27 mouse cellular contexts compared by ENCODE assay signal in genomic region chr15:11459306-11459705, GRCm38 (mm10).
"Had no signal": no experiment of that assay in that cellular context is flagged by ENCODE, and none has a peak within 500 bp of the region (broad histone marks: within the 10 kb centered on the region; RNA-seq: fewer than 3 reads in every experiment).

No protein-coding gene starts in this region.

- H3K4me3 ChIP-seq: limb, embryonic 10.5 days; limb, embryonic 12.5 days; limb, embryonic 13.5 days; limb, embryonic 15.5 days; liver, embryonic 12.5 days; liver, embryonic 13.5 days; liver, embryonic 15.5 days; lung, embryonic 15.5 days; megakaryocyte, embryonic 14.5 days; midbrain, embryonic 10.5 days; midbrain, embryonic 12.5 days; midbrain, embryonic 13.5 days; midbrain, embryonic 15.5 days; neural tube, embryonic 12.5 days had no signal

- H3K36me3 ChIP-seq: limb, embryonic 10.5 days; limb, embryonic 12.5 days; limb, embryonic 13.5 days; limb, embryonic 15.5 days; liver, embryonic 12.5 days; liver, embryonic 13.5 days; liver, embryonic 15.5 days; lung, embryonic 15.5 days; midbrain, embryonic 10.5 days; midbrain, embryonic 12.5 days; midbrain, embryonic 13.5 days; midbrain, embryonic 15.5 days; neural tube, embryonic 12.5 days had no signal

- H3K27me3 ChIP-seq: liver, embryonic 12.5 days; liver, embryonic 13.5 days; liver, embryonic 15.5 days; lung, embryonic 15.5 days; megakaryocyte, embryonic 14.5 days; midbrain, embryonic 12.5 days; midbrain, embryonic 13.5 days; midbrain, embryonic 15.5 days; neural tube, embryonic 12.5 days had no signal

- DNase-seq: left cerebral cortex, postnatal 4 days; liver; liver, embryonic 13.5 days; liver, postnatal 0 days; lung, adult 18-20 months; lung, adult 2 months; lung, embryonic 14.5 days; lung, postnatal 10 days; lung, postnatal 14 days; lung, postnatal 36 days; lung, postnatal 4 days; midbrain, embryonic 14.5 days had no signal

- H3K4me2 ChIP-seq: limb, embryonic 12.5 days; limb, embryonic 13.5 days; limb, embryonic 15.5 days; liver, embryonic 11.5 days; liver, embryonic 12.5 days; liver, embryonic 13.5 days; liver, embryonic 15.5 days; lung, embryonic 14.5 days; lung, embryonic 15.5 days; midbrain, embryonic 11.5 days; midbrain, embryonic 12.5 days; midbrain, embryonic 13.5 days; midbrain, embryonic 15.5 days; neural tube, embryonic 12.5 days had no signal
